Mouse (Mus musculus): ENCODE measurements at regions not wholly inside any gene's neighbourhood (a gene's known extent, or its start where the extent isn't known, plus 50 kb on each side); places are given as distances from the start of the nearest gene placed in this dataset.

- no peak for DNase-seq
Measured at GRCm38 (mm10) chr9:113295850-113296467, 412.1 kb downstream of the Pdcd6ip start.

DNA sequence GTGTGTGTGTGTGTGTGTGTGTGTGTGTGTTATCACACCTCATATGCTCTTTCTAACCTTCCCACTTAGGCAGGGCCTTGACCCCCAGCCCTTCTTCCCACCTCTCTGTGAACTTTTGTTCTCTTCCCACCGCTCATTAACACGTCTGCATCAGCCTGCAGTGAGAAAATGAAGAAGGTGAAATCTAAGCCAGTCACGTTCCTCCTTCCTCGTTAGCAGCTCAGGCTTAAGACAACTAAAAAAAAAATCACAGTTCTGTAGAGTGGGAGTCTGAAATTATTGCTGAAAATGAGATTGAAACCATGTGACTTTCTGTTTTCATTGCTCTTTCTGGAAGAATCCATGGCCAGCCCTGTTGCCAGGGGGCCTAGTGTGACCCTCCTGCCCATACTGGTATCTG, 420.7 kb downstream of the Pdcd6ip start:
- DNase-seq, result no peak

DNA sequence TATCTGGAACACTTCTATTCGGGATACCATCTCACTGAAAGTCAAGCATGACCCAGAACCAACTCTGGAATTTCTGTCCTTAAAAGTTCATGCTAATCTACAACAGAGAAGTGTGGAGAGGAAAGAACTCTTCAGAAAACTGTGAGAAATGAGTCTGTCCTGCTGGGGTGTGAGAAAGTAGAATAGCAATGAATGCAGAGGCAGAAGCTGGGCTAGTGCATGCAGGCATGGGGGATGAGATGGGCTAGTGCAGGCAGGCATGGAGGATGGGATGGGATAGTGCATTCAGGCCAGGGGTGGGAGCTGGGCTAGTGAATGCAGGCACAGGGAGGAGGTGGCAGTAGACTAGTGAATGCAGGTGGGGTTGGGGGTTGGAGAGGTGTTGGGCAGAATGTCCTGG, 424.8 kb downstream of the Pdcd6ip start:
- DNase-seq, result no peak

DNA sequence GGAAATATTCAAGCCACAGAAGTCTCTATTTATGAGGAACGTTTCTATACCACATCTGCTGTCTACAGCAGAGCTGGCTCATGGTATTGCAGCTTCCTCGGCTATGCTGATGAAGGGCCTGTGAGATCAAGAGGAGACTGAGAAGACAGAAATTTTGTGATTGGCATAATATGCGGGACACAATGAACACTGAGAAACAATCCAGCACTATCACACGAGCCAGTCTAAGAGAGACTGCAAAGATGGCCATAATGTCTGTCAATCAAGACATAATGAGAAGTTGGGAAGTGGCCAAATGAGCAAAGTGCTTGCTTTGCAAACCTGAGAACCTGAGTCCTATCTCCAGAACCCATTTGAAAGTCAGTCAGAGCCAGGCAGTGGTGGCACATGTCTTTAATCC, 437.5 kb downstream of the Pdcd6ip start:
- DNase-seq, result no peak

GRCm38 (mm10) chr9:113267696-113268095, 440.4 kb downstream of the Pdcd6ip start:
- DNase-seq, result no peak

GRCm38 (mm10) chr9:113263636-113264035, 444.4 kb downstream of the Pdcd6ip start:
- no peak for DNase-seq

DNA sequence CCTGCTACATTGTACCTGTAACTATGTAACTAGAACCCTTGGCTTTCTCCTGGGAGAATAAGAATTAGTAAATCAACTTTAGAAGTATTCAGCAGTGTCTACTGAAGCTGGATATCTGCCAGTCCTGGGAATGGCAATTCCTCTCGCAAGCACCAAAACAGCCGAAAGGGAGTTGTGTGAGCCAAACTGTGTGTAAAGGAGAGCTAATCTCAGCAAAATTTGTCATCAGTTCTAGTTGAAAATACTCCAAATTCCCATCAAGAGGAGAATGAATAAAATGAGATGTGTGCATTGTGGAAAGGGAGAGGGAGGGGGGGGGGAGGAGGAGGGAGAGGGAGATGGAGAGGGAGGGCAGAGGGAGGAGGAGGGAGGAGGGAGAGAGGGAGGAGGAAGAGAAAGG, 447.8 kb downstream of the Pdcd6ip start:
- DNase-seq, result no peak

DNA sequence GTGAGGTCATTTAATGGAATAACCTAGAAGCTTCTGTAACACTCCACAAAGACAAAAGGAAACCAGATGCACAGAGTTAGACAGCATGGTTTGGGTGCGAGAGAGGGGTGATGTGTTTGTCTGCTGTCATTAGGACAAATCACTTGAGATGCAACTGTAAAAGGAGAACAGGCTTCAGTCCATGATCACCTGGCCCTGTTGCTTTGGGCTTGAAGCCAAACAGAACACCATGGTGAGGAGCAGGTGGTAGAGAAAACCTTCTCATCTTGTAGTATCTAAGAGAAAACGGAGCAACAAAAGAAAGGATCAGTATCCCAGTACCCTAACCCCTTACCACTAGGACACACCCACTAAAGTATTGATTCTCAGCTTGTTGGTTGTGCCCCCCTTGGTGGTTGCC, 449.5 kb downstream of the Pdcd6ip start:
- DNase-seq, result no peak

- DNase-seq, result no peak
Measured at GRCm38 (mm10) chr9:113248703-113249274, 459.3 kb downstream of the Pdcd6ip start.

DNA sequence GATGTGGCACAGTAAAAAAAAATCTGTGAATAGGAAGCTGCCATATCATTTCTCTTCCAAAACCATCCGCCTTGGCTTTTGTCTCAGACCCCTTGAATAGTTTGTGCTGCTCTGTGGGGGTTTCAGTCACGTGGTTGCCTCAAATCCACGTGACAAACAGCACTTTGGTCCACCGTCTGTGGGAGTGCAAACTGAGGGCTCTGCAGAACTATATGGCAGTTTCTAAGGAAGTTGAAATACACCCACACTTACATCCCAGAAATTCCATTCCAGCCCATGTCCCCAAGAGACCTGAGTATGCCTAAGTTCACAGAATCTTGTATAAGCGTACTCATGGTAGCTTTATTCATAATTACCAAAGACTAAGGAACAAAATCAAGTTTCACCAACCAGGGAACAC, 460.1 kb downstream of the Pdcd6ip start:
- DNase-seq, result no peak

DNA sequence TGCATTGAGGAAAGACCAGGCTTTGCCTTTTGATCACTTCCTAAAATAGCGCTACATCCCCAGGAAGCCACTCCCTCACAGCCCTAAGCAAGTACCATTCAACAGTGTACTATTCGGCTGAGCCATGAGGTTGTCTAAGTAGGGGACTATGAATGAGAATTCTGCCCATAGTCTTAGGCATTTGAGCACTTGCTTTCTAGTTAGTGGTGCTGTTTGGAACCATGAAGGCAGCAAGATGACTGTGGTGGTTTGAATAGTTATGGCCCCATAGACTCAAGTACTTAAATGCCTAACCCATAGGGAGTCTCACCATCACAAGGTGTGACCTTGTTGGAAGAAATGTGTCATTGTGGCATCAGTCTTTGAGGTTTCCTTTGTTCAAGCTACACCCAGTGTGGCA, 464.2 kb downstream of the Pdcd6ip start:
- no peak for DNase-seq

DNA sequence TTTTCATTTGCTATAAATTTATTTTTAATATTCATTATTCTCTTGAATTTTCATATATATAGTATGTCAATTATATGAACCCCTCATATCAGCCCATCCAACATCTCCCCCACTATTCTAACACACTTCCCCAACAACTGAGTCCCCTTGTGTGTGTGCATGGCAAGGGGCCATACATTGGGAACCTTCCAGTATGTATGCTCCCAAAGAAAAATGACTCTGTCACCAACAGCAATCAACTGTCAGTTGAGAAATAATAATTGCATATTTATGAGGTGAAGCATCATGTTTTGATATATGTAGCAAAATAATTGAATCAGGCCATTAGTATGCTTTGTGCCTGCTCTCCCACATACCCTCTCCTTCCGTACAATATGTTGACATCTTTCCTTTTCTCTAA, 474.7 kb downstream of the Pdcd6ip start:
- DNase-seq, result no peak

GRCm38 (mm10) chr9:113229391-113229790, 478.7 kb downstream of the Pdcd6ip start:
- DNase-seq, result no peak

DNA sequence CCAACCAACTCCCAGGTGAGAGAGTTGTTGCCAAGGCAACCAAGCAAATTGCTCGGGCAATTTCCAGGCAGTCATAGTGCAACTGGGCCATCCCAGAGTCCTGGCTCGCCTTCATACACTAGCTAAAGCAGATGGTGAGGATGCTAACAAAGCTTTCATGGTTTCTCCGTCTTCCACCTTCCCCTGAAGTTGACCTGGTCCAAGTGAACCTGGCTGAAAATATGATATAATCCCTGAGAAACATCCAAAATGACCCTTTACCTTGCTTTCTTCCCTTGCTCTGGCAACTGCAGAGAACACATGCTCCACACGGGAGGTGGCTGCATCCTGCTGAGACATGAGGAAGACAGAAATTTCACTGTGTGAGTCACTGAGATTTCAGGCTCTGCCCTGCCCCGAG, 494.1 kb downstream of the Pdcd6ip start:
- no peak for DNase-seq

- DNase-seq, result no peak
Measured at GRCm38 (mm10) chr9:113212389-113212788, 495.7 kb downstream of the Pdcd6ip start.

- no peak for DNase-seq
Measured at GRCm38 (mm10) chr9:113208181-113208580, 499.9 kb downstream of the Pdcd6ip start.

GRCm38 (mm10) chr9:113199241-113199640, 508.8 kb downstream of the Pdcd6ip start:
- DNase-seq, result no peak

DNA sequence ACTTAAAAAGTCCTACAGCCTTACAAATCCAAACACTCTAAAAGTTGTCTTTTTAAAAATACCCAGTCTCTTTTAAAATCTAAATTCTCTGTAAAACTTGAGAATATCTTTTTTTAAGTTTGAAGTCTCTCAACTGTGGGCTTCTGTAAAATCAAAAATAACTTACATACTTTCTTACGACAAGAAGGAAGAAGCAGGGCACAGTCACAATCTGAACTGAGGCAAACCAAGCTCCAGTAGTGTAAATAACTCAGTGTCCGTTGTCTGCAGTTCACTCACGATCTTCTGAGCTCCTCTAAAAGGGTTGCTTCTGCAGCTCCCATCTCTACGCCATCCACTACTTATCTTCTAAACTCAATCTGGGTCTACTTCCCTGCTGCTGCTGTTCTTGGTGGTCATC, 512.5 kb downstream of the Pdcd6ip start:
- DNase-seq, result no peak

DNA sequence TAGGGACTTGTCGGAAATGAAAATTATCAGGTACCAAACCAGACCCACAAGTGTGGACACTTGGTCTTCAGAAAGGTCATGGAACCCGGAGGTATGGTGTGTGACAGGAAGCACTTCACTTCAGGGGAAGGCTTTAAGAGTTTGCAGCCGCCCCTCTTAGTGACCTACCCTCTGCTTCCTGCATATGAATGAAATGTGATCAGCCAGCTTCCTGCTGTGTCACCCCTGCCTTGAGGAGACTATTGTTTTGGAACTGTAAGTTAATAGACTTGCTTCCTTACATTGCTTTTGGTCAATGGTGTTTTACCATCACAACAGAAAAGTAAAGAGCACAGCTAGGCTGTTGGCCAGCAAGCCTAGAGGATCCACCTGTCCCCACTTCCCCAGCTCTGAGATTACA, 515.3 kb downstream of the Pdcd6ip start:
- DNase-seq, result no peak

DNA sequence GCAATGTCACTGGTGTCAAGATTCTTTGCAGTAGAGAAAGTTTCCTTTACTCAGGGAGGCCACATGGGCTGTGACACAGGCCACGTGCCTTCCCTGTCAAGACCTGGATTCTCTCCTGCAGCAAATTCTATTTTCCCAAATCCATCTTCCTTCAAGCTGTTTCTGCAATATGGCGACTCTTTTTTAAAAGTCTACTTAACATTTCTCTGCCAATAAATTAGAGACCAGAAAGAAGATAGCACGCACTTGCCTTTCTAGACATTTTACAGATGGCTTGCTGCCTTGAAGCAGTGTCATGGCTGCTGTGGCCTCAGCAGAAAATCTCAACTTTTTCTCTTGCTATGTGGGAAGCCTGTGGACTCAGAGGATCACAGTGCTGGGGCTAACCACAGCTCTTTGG, 516.9 kb downstream of the Pdcd6ip start:
- no peak for DNase-seq

DNA sequence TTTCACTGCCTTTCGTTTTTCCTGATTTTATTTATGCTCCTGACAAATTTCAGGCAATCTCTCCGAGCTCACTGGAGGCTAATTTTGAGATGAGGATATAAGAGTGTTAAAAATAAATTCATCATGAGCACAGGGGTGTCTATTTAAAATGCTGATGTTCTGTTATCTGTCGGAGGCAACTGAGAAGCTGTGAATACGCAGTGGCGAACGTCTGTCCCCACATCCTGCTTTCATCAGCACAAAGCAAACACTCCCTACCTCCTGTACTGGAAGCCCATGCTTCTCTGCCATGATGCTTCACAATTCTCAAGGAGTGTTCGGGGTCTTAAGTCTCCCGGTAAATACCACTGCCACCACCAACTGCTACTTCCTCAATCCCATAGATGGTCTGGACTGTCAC, 526.9 kb downstream of the Pdcd6ip start:
- no peak for DNase-seq

DNA sequence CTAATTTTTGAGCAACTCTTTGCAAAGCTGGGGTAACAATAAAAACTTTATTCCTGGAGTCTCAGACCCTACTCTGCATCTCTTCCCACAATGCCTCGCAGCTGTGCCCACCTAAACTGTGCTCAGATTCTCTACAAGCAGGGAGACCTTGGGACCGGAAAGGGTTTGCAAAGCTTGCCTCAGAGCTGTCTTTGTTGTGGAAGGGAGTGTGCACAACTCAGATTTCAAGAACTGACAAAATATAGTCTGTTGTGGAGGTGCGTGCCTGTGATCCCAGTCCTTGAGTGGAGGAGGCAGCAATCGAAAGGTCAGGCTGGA, 530.2 kb downstream of the Pdcd6ip start:
- no peak for DNase-seq

DNA sequence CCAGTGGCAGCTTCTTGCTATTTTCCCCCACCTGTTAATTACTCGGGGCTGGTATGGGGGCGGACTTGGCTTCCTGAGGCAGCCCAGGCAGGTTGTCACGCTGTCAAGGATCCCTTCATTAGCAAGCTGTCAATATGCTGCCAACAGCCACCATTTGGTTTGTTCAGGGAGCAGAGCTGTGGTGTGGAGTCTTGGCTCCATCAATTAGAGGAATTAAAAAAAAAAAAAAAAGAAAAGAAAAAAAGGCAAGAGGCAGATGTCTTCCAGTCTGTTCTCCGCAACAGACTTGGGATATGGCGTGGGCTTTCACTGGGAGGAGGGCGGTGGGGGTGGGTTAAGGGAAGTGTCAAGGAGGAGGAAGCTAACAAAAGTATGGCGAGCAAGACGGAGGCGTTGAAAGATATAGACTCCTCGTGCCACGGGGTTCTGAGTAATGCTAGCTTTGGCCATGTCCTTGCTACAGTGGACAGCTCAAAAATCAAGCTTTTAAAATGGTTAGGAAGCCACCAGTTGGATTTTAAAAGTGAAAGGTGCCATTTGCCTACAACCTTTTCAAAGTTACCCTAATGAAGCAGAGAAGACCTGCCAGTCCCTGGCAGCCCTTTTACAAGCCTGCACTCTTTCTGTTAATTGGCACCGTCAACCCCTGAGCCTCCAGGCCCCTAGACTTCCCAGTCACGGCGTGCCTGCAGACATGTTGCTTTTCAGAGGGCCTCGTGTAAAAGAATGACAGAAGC, 530.7 kb downstream of the Pdcd6ip start:
- DNase-seq, result no peak

GRCm38 (mm10) chr9:113171767-113172405, 536.2 kb downstream of the Pdcd6ip start:
- no peak for DNase-seq

All from kidney, adult 18-20 months (tissue).